Mouse (Mus musculus) small intestine, adult 2 months (tissue): ENCODE measurements around the gene Klk11. TPM values are rescaled to one million over a fixed set of nuclear protein-coding genes. Genes with fewer than 3 reads are reported as not detected.

Source experiments
- H3K27ac ChIP-seq: fragments of 200-500 bp; 2 replicates; pipeline ENCODE4 v1.5.1; 2012; ENCODE audit warnings: low read depth, low read length, control low read depth, inconsistent platforms; ENCODE audit not compliant: insufficient read depth
- H3K27me3 ChIP-seq: fragments of 200-500 bp; 2 replicates; pipeline ENCODE4 v1.6.1; 2012; ENCODE audit warnings: mild to moderate bottlenecking, moderate library complexity, low read length, inconsistent platforms; ENCODE audit not compliant: control insufficient read depth, insufficient read depth
- H3K36me3 ChIP-seq: fragments of 200-500 bp; 2 replicates; pipeline ENCODE4 v1.6.1; 2012; ENCODE audit warnings: mild to moderate bottlenecking, low read length, control low read depth, inconsistent platforms; ENCODE audit not compliant: control insufficient read depth, insufficient read depth
- H3K4me1 ChIP-seq: fragments of 200-500 bp; 2 replicates; pipeline ENCODE4 v1.6.1; 2012; ENCODE audit warnings: low read length, inconsistent platforms, mixed read lengths; ENCODE audit not compliant: control insufficient read depth, insufficient read depth, insufficient read length
- H3K4me3 ChIP-seq: fragments of 200-500 bp; 2 replicates; pipeline ENCODE4 v1.5.1; 2012; ENCODE audit warnings: low read depth, mild to moderate bottlenecking, control low read depth, inconsistent platforms, low read length, moderate library complexity
- CTCF ChIP-seq: fragments of 200-500 bp; IDR thresholded peaks from 2 replicates; pipeline ENCODE4 v1.5.1; 2012; ENCODE audit warnings: low read depth, mild to moderate bottlenecking, control low read depth, inconsistent platforms, low read length, moderate library complexity, mixed read lengths; ENCODE audit not compliant: insufficient replicate concordance, insufficient read length; ENCODE audit errors: extremely low read depth
- POLR2A ChIP-seq: fragments of 200-500 bp; IDR thresholded peaks from 2 replicates; pipeline ENCODE4 v1.6.1; 2012; ENCODE audit warnings: low read depth, mild to moderate bottlenecking, control low read depth, inconsistent platforms, low read length, moderate library complexity
- WGBS: fragments of 180-500 bp; shearing (Covaris S2); methylation state at CpG from one replicate; pipeline ENCODE4 v1.1.7; 2018; 5-methylcytosine and 5-hydroxymethylcytosine counted together
- polyA plus RNA-seq: library from polyadenylated mRNA; depleted of rRNA; stranded (reverse); fragments of >200 nt; gene quantifications from 2 replicates; pipeline ENCODE4 v1.2.3, GENCODE M21; 2012; rRNA removed

Gene Klk11
- not detected in 2 replicates for polyA plus RNA-seq

DNA sequence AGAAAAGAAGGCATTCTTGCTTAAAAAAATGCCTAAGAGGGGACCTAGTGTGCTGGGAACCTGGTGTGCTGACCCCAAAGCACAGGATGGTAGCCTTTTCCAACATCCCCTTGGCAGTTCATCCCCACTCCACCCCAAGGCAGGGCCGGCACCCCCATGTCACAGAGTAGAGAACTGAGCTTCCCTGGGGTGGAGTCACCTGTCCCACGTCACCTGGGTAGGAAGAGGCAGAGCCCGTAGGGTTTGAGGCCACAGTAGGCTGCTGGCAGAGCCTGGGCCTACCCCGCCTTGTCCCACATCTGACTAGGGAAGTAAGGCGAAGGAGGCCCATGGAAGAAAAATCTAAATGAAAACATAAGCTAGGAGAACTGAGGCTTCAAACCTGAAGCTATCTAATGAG lies at the start of gene Klk11:
Gene Klk11 (plus strand): TSS at position 241 of the 400 bp plus-strand sequence.
- no peak within 1 kb of the TSS for H3K27ac ChIP-seq

DNA sequence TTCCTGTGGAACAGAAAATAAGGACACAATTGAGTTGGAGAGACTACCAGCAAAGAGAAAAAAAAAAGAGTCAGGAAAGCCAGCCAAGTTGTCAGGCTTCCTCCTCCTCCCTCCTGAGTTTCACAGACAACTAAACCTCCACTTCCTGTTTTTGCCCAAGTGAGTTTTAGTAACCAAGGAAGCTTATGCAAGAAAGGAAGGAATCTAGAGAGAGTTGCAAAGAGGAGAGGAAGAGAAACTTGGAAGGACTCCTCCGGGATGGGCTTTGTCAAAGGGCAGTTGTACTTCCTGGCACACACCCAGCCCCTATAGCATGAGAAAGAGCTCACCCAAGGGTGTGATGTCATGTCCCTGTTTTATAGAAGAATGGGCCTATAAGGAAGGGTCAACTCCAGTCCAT lies 26.6 kb upstream of the Klk11 start:
- H3K27ac ChIP-seq = no peak overlapping the region
- H3K27me3 ChIP-seq = no peaks in the 10 kb centered on the region
- 32% methylated on average over 1 of the region's 1 CpGs for WGBS
- H3K4me3 ChIP-seq = no peak overlapping the region
- TF ChIP-seq POLR2A = no peak
- TF ChIP-seq CTCF = no peak
- H3K4me1 ChIP-seq = no peaks in the 10 kb centered on the region
- no peaks in the 10 kb centered on the region for H3K36me3 ChIP-seq

More for the DNA sequence above, at the start of gene Klk11:
- Histone ChIP-seq H3K4me1 (no peaks in the 10 kb centered on the region), H3K27me3 (no peaks in the 10 kb centered on the region), H3K36me3 (no peaks in the 10 kb centered on the region), H3K4me3 (no peak within 1 kb of the TSS)
- no peak for TF ChIP-seq POLR2A
- TF ChIP-seq CTCF = no peak
- 77% methylated on average over 5 of the region's 5 CpGs for WGBS

DNA sequence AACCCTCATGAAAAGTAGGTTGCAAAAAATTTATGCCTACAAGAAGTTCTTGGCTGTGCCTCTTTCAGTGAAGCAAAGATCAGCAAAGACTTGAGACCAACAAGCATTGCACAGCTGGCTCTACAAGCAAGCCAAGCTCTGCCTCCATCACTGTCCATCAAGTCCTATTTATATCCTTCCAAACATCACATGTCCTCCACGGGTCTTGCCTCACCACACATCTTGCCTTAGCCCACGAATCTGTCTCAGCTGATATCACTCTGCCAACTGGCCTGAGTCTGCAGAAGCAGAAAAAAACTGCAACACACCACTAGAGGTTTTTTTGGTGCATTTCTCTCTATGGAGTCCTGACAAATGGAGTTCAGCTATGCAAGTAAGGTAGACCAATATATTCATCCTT lies 21.6 kb upstream of the Klk11 start:
- no peaks in the 10 kb centered on the region for H3K27me3 ChIP-seq
- WGBS = 42% methylated on average over 2 of the region's 2 CpGs
- no peak overlapping the region for H3K4me3 ChIP-seq
- H3K36me3 ChIP-seq = no peaks in the 10 kb centered on the region
- H3K27ac ChIP-seq = no peak overlapping the region
- no peak for TF ChIP-seq POLR2A
- no peak for TF ChIP-seq CTCF
- no peaks in the 10 kb centered on the region for H3K4me1 ChIP-seq

DNA sequence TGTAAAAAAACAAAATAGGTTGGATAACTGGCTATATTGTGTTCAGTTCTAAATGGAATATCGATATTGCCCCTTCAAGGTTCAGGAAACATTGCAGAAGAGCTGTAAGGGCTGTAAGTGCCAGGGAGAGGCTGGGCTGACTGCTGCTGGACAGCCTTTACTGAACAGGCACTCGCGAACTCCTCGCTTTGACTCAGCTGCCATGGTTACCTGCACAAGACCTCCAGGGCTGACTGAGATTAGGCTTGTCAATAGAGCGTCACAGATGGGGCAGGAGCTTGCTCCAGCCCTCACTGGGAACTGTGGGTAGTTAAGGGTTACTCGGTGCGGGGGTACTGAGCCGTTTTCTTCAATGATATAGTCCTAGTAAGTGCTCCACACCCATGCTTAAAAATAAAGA lies 7.9 kb upstream of the Klk11 start:
- WGBS = 24% methylated on average over 8 of the region's 8 CpGs
- H3K36me3 ChIP-seq = no peaks in the 10 kb centered on the region
- no peak overlapping the region for H3K27ac ChIP-seq
- H3K27me3 ChIP-seq = no peaks in the 10 kb centered on the region
- no peak overlapping the region for H3K4me3 ChIP-seq
- TF ChIP-seq CTCF (no peak), POLR2A (no peak)
- no peaks in the 10 kb centered on the region for H3K4me1 ChIP-seq

DNA sequence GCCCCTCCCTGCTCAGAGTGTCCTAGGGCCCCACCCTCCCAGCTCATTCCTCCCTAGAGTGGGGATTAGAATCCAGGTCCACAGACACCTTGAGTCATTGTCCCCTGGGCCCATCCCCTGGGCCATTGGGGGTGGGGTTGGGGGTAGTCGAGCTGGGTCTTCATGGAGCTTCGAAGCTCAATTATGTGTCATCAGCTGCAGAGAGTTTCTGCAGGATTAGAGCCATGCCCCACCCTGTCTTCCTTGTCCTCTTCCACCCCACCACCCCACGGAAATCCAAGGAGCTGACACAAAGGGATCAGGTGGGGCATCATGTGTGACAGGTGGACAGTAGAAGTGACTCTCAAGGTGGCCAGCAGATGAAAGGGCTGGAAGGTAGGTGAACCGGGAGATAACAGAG lies 5.8 kb upstream of the Klk11 start, which contains the start of gene Klk12:
Gene Klk12 (plus strand): TSS at position 301 of the 400 bp plus-strand sequence.
- WGBS = 59% methylated on average over 4 of the region's 4 CpGs
- no peaks in the 10 kb centered on the region for H3K27me3 ChIP-seq
- H3K27ac ChIP-seq = no peak within 1 kb of the TSS
- H3K4me1 ChIP-seq = no peaks in the 10 kb centered on the region
- TF ChIP-seq CTCF = no peak
- TF ChIP-seq POLR2A = no peak
- no peak within 1 kb of the TSS for H3K4me3 ChIP-seq
- no peaks in the 10 kb centered on the region for H3K36me3 ChIP-seq

DNA sequence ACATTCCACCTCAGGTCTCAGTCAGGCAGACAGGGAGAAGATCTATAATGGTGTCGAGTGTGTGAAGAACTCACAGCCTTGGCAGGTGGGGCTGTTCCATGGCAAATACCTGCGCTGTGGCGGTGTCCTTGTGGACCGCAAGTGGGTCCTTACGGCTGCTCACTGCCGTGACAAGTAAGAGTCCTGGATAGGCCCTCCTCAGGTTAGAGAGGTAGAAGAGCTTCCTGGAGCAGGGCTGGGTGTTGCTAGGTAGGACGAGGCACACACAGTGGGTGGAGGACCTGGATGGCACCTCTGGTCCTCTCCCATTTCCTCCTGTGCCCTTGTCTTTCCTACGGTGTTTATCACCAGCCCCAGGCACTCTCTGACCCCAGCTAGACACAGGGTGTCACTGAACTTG lies 4.8 kb upstream of the Klk11 start:
- Histone ChIP-seq H3K4me3 (no peak overlapping the region), H3K4me1 (no peaks in the 10 kb centered on the region), H3K27me3 (no peaks in the 10 kb centered on the region), H3K27ac (no peak overlapping the region), H3K36me3 (no peaks in the 10 kb centered on the region)
- 87% methylated on average over 8 of the region's 8 CpGs for WGBS
- TF ChIP-seq CTCF (no peak), POLR2A (no peak)

DNA sequence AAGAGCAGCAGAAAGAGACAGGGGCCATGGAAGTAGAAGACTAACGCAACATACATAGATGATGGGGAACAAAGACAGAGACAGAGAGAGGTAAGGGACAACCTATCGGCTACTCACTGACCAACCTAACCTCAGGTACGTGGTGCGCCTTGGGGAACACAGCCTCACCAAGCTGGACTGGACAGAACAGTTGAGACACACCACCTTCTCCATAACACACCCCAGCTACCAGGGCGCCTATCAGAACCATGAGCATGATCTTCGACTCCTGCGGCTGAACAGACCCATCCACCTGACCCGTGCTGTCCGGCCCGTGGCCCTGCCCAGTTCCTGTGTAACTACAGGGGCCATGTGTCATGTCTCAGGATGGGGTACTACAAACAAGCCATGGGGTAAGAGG lies 3.7 kb upstream of the Klk11 start:
- H3K4me3 ChIP-seq = no peak overlapping the region
- no peaks in the 10 kb centered on the region for H3K27me3 ChIP-seq
- no peak overlapping the region for H3K27ac ChIP-seq
- no peaks in the 10 kb centered on the region for H3K36me3 ChIP-seq
- WGBS = 91% methylated on average over 10 of the region's 10 CpGs
- TF ChIP-seq POLR2A (no peak), CTCF (no peak)
- no peaks in the 10 kb centered on the region for H3K4me1 ChIP-seq
